Mouse (Mus musculus): Measurements from ENCODE around the gene Gm8677. TPM values are rescaled to one million over a fixed set of nuclear protein-coding genes. Genes with fewer than 3 reads are reported as not detected.
"Not testable (repeated sequence)": the region's sequence is repeated elsewhere in the genome, so short reads cannot be mapped to it uniquely, and the experiment has no call there.

The Gm8677 gene
- not detected in 2 replicates for total RNA-seq (2017)

GRCm38 (mm10) chr7:22534787-22535186 lies at the start of gene Gm8677:
Gm8677 (minus strand) TSS chr7:22534887.
- ATAC-seq (replicated peaks in 1 of 2; ENCODE audit: insufficient read depth in 1 of 2, low FRiP score in 2 of 2, low TSS enrichment in 1 of 2, low read depth in 1 of 2, poor library complexity in 2 of 2, severe bottlenecking in 2 of 2), result not testable (repeated sequence)

- ATAC-seq (replicated peaks in 1 of 2; ENCODE audit: insufficient read depth in 1 of 2, low FRiP score in 2 of 2, low TSS enrichment in 1 of 2, low read depth in 1 of 2, poor library complexity in 2 of 2, severe bottlenecking in 2 of 2), result not testable (repeated sequence)
Observed at GRCm38 (mm10) chr7:22565243-22565642, 30.6 kb upstream of the Gm8677 start, which contains the start of gene Gm4201. Gm4201 (minus strand) TSS chr7:22565343.

GRCm38 (mm10) chr7:22522667-22523066 lies 12.0 kb downstream of the Gm8677 start, which contains the start of gene Vmn1r152:
Vmn1r152 (plus strand) TSS chr7:22522967.
- ATAC-seq (replicated peaks in 1 of 2; ENCODE audit: insufficient read depth in 1 of 2, low FRiP score in 2 of 2, low TSS enrichment in 1 of 2, low read depth in 1 of 2, poor library complexity in 2 of 2, severe bottlenecking in 2 of 2), result not testable (repeated sequence)

DNA sequence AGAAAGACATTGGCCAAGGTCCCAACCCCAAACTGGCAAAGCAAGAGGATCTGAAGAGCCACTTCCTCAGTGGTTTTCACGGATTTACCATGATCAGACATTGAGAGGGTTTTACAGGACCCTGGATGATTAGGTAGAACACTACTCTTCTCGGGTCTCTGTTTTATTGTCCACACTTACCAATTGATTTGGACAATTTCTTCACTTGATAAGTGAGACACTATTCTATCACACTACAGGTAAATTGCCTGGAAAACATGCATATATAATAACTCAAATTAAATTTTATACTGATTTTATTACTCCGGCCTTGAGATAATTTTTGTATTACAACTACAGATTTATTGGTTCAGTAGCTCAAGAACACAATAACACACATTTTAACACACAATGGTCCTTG lies 35.1 kb downstream of the Gm8677 start, which contains the start of gene Vmn1r151:
TSS of gene Vmn1r151 (minus strand) at position 101 of the 400 bp plus-strand sequence.
- not testable (repeated sequence) for ATAC-seq (replicated peaks in 1 of 2; ENCODE audit: insufficient read depth in 1 of 2, low FRiP score in 2 of 2, low TSS enrichment in 1 of 2, low read depth in 1 of 2, poor library complexity in 2 of 2, severe bottlenecking in 2 of 2)

Other genes starting within 250 kb of the Gm8677 start
- gene Gm4187, start 205.2 kb downstream of the Gm8677 start, total RNA-seq (2017), result not detected in 2 replicates
- gene Gm8660, start 163.8 kb downstream of the Gm8677 start, total RNA-seq (2017), result not detected in 2 replicates
- gene Vmn1r148, start 121.3 kb downstream of the Gm8677 start, total RNA-seq (2017), result not detected in 2 replicates
- gene Vmn1r149, start 96.7 kb downstream of the Gm8677 start, total RNA-seq (2017), result not detected in 2 replicates
- not detected in 2 replicates for gene Gm10665, start 70.8 kb downstream of the Gm8677 start, total RNA-seq (2017)
- not detected in 2 replicates for gene Vmn1r151, start 35.2 kb downstream of the Gm8677 start, total RNA-seq (2017)
- not detected in 2 replicates for gene Vmn1r152, start 11.9 kb downstream of the Gm8677 start, total RNA-seq (2017)
- gene Gm4201, start 30.5 kb upstream of the Gm8677 start, total RNA-seq (2017), result not detected in 2 replicates
- not detected in 2 replicates for gene Gm4565, start 53.2 kb upstream of the Gm8677 start, total RNA-seq (2017)
- gene Vmn1r155, start 123.1 kb upstream of the Gm8677 start, total RNA-seq (2017), result not detected in 2 replicates
- gene Gm8693, start 157.4 kb upstream of the Gm8677 start, total RNA-seq (2017), result not detected in 2 replicates
- not detected in 2 replicates for gene Gm4567, start 184.8 kb upstream of the Gm8677 start, total RNA-seq (2017)
- not detected in 2 replicates for gene Vmn1r157, start 226.8 kb upstream of the Gm8677 start, total RNA-seq (2017)